Mouse (Mus musculus) kidney, postnatal 0 days (tissue): Measurements from ENCODE around the gene Lipi. TPM values are rescaled to one million over a fixed set of nuclear protein-coding genes. Genes with fewer than 3 reads are reported as not detected.

Source experiments
- ATAC-seq: fragments of 200-750 bp; cut with Nextera tagmentation; replicated peaks from 2 replicates; pipeline ENCODE4 v1.8.0; 2017; ENCODE audit warnings: low read depth, moderate number of reproducible peaks, moderate TSS enrichment, moderate library complexity; ENCODE audit not compliant: low FRiP score
- DNase-seq: peaks from one replicate; pipeline ENCODE4 v3.0.0-alpha.2; 2016; ENCODE audit warnings: low spot score
- H3K27ac ChIP-seq: fragments of 300-500 bp; sonication (generic); 2 replicates; pipeline ENCODE4 v1.5.1; 2014; ENCODE audit warnings: mild to moderate bottlenecking
- H3K27me3 ChIP-seq: fragments of 300-500 bp; sonication (generic); 2 replicates; pipeline ENCODE4 v1.6.1; 2014; ENCODE audit warnings: low read length, mixed read lengths; ENCODE audit not compliant: insufficient read depth
- H3K36me3 ChIP-seq: fragments of 300-500 bp; sonication (generic); 2 replicates; pipeline ENCODE4 v1.6.1; 2014; ENCODE audit warnings: low read length, mixed read lengths; ENCODE audit not compliant: insufficient read depth
- H3K4me1 ChIP-seq: fragments of 300-500 bp; sonication (generic); replicated peaks from 2 replicates; pipeline ENCODE4 v1.6.1; 2014; ENCODE audit warnings: antibody characterized with exemption, low read length, mixed read lengths; ENCODE audit not compliant: insufficient read depth
- H3K4me2 ChIP-seq: fragments of 300-500 bp; sonication (generic); 2 replicates; pipeline ENCODE4 v1.6.1; 2014; ENCODE audit warnings: mild to moderate bottlenecking, low read length, moderate library complexity, mixed read lengths
- H3K4me3 ChIP-seq: fragments of 300-500 bp; sonication (generic); replicated peaks from 2 replicates; pipeline ENCODE4 v1.5.1; 2014; ENCODE audit warnings: low read depth, low read length
- H3K9ac ChIP-seq: fragments of 300-500 bp; sonication (generic); 2 replicates; pipeline ENCODE4 v1.6.1; 2014; ENCODE audit warnings: low read depth, low read length
- H3K9me3 ChIP-seq: fragments of 300-500 bp; sonication (generic); replicated peaks from 2 replicates; pipeline ENCODE4 v1.6.1; 2016; ENCODE audit warnings: low read length, inconsistent platforms, mixed read lengths
- CTCF ChIP-seq: IDR thresholded peaks from 2 replicates; pipeline ENCODE4 v1.5.1; 2016; ENCODE audit warnings: antibody characterized with exemption, low read depth, mild to moderate bottlenecking, moderate library complexity
- WGBS: fragments of 180-500 bp; shearing (Covaris S2); extraction: QIAGEN DNeasy Blood & Tissue Kit; methylation state at CpG from one replicate; pipeline ENCODE4 v1.1.7; 2014; 5-methylcytosine and 5-hydroxymethylcytosine counted together
- polyA plus RNA-seq: library from polyadenylated mRNA; unstranded; fragments of >200 nt; fragmentation: Nextera tagmentation; extraction: Ambion mirVana; gene quantifications from 2 replicates; pipeline ENCODE4 v1.2.1, GENCODE M21; 2015

The Lipi gene
- polyA plus RNA-seq, 1 experiment from 2014 or later: not detected

DNA sequence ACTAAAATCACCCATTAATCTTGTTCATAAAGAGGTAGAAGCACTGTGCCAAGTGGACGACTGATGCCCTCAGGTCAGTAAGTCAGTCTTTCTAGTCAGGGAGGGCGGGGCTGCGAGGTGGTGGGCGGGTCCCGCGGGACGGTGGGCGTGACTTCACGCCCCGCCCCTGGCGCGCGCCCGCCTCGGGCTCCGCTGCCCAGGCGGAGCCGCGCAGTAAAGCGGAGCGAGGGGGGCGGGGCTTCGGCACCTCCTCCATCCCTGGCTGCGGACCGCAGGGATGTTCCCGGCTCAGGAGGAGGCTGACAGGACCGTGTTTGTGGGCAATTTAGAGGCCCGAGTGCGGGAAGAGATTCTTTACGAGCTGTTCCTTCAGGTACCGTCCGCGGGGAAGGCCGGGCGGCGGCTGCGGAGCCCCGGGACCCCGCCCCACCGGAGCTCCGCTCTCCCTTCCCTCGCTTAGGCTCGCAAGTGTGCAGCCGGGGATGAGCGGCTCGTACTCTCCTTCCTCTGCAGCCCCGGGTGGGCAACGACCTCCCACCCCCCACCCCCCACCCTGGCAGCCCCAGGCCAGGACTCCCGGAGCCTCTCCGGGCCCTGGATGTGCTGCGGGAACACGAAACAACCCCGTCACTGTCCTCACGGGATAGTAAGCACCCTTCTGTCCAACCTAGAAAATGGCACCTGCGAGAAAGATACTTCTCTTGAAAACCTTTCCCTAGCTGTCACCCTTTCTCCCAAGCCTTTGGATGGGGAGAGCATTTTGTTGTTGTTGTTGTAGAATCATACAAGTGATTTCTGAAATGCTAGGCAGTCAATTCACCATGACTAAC, 7.0 kb upstream of the Lipi start, which contains the start of gene Rbm11:
TSS of gene Rbm11 (plus strand) at position 174 of the 830 bp plus-strand sequence.
- peak; percentile 98 for ATAC-seq
- no peak for TF ChIP-seq CTCF
- peak within 1 kb of the TSS; percentile 82 for H3K4me2 ChIP-seq
- no peak within 1 kb of the TSS for H3K27ac ChIP-seq
- peak within 1 kb of the TSS; percentile 46; the same call in 1 of the 2 replicates for H3K9ac ChIP-seq
- peak; percentile 86 for DNase-seq
- H3K36me3 ChIP-seq: no peaks in the 10 kb centered on the region
- H3K4me1 ChIP-seq: no peaks in the 10 kb centered on the region
- peak within 1 kb of the TSS; percentile 70 for H3K4me3 ChIP-seq
- H3K27me3 ChIP-seq: peaks cover 3% of the 10 kb centered on the region; the same call in 1 of the 2 replicates
- WGBS: under 1% methylated on average over 45 of the region's 55 CpGs
- H3K9me3 ChIP-seq: no peaks in the 10 kb centered on the region

DNA sequence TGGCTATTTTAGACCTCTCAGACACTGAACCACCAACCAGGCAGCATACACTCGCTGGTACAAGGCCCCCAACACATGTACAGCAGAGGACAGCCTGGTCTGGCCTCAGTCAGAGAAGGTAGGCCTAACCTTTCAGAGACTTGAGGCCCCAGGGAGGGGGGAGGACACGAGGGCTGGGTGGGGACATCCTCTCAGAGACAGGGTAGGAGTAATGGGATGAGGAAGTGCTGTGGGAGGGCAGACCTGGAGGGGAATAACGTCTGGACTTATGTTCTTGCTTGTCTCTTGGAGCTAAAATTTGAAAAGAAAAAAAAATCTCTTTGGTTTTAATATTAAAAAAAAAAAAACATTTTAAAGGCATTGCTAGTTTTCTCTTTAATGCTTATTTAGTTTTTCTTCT, 605 bp upstream of the Lipi start:
- no peak overlapping the region for H3K4me3 ChIP-seq
- WGBS: 26% methylated on average over 3 of the region's 3 CpGs
- H3K36me3 ChIP-seq: no peaks in the 10 kb centered on the region
- H3K9me3 ChIP-seq: no peaks in the 10 kb centered on the region
- H3K4me2 ChIP-seq: no peak overlapping the region
- no peak overlapping the region for H3K9ac ChIP-seq
- ATAC-seq (0 out of 2 replicates have a peak, but pooled peaks have one; percentile 21), DNase-seq (no peak)
- H3K27ac ChIP-seq: no peak overlapping the region
- no peaks in the 10 kb centered on the region for H3K27me3 ChIP-seq
- no peaks in the 10 kb centered on the region for H3K4me1 ChIP-seq
- TF ChIP-seq CTCF: no peak

DNA sequence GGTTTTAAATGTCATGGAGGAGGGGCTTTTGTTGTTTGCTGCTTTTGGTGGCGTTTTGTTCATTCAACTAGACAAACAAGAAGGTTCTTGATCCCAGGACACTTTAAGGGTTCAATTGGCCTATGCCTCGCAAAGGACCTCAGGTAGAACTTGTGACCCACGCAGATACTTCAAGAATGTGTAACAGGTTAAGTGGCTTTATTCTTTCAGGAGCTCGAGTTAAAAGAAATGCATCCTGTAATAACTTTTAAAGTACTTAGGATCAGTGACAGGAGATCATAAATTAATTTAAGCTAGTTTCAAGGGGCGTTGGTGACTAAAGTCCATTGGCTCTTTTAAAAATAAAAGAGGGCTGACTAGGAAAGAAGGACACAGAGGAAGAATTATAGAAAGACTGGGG, 3.6 kb downstream of the Lipi start:
- peak; percentile 53 for DNase-seq
- Histone ChIP-seq H3K9ac (no peak overlapping the region), H3K27ac (no peak overlapping the region), H3K4me2 (no peak overlapping the region), H3K4me1 (no peaks in the 10 kb centered on the region), H3K27me3 (no peaks in the 10 kb centered on the region), H3K4me3 (no peak overlapping the region), H3K36me3 (no peaks in the 10 kb centered on the region), H3K9me3 (no peaks in the 10 kb centered on the region)
- WGBS: 21% methylated on average over 5 of the region's 5 CpGs
- TF ChIP-seq CTCF: no peak
- no peak for ATAC-seq

DNA sequence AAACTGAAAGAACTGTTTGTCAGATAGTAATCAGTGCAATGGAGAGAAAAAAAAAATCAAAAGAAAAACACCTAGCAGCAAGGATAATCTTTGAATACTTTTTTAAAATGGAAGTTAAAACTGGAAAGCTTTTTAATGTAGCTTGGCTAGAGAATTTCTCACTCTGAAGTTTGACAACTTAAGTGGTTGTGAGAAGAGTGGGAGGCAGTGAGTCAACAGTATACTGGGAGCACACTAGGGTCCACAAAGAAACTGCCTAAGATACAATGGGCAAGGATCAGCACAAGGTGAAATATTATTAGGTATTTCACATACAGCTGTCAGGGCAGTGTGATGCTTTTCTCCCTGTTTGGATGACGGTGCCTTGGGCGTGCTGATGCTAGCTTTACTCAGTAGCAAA, 23.0 kb downstream of the Lipi start:
- 92% methylated on average over 2 of the region's 2 CpGs for WGBS
- ATAC-seq (no peak), DNase-seq (no peak)
- Histone ChIP-seq H3K27ac (no peak overlapping the region), H3K4me3 (no peak overlapping the region), H3K9me3 (no peaks in the 10 kb centered on the region), H3K36me3 (no peaks in the 10 kb centered on the region), H3K4me1 (no peaks in the 10 kb centered on the region), H3K4me2 (no peak overlapping the region), H3K27me3 (no peaks in the 10 kb centered on the region), H3K9ac (no peak overlapping the region)
- TF ChIP-seq CTCF: no peak

DNA sequence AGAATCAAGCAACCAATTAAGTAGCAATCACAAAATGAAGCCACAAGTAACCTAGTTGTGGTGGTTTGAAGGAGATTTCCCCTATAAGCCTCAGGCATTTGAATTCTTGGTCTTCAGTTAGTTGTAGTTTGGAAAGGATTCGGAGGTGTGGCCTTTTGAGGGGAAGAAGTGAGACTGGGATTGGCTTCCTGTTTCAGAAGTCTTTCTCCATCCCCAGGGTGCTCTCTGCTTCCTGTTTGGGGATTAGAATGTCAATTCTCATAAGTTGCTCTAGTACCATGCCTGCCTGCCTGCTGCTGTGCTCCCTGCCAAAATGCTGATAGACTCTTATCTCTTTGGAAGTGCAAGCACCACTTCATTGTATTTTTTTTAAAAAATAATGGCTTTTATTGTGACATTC, 40.6 kb downstream of the Lipi start:
- Histone ChIP-seq H3K36me3 (no peaks in the 10 kb centered on the region), H3K9ac (no peak overlapping the region), H3K27ac (no peak overlapping the region), H3K4me2 (no peak overlapping the region), H3K27me3 (no peaks in the 10 kb centered on the region), H3K4me1 (no peaks in the 10 kb centered on the region), H3K9me3 (no peaks in the 10 kb centered on the region), H3K4me3 (no peak overlapping the region)
- no peak for TF ChIP-seq CTCF
- 83% methylated on average over 1 of the region's 1 CpGs for WGBS
- no peak for DNase-seq
- no peak for ATAC-seq

DNA sequence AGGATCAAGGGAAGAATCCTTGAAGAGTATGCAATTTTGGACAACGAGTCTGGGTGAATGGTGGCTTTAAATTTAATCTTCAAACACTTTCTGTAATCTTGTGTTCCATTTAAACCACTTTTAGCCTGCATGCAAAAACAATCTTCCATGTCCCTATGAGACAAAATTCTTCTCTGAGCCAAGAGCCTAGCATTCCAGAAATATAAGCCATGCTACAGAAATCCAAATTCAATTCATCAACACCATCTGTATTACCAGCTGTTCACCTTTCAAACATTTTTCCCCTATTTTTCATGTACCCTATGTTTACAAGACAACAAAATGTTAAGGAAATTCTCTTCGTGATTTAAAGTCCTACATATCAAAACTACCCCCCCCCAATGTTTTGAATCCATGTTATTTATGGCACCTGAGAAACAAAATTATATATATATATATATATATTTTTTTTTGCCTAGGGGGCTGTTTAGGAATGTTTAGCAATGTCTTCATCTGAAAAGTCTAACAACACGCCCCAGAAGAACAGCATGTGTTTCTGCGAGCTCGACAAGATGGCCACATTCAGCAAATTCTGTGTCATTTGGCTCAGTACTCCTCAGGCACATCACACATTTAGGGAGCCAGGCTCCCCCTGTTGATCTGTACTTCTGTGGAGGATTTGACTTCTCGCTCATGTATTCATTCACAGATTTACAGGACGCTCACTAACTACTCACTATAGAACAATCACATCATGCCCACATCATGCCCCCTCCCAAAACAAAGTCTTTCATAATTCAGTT, 47.9 kb downstream of the Lipi start:
- no peak overlapping the region for H3K4me3 ChIP-seq
- no peak overlapping the region for H3K4me2 ChIP-seq
- ATAC-seq: no peak
- no peaks in the 10 kb centered on the region for H3K4me1 ChIP-seq
- no peaks in the 10 kb centered on the region for H3K27me3 ChIP-seq
- H3K27ac ChIP-seq: no peak overlapping the region
- no peaks in the 10 kb centered on the region for H3K36me3 ChIP-seq
- 81% methylated on average over 7 of the region's 7 CpGs for WGBS
- no peak for DNase-seq
- H3K9ac ChIP-seq: no peak overlapping the region
- TF ChIP-seq CTCF: no peak
- H3K9me3 ChIP-seq: no peaks in the 10 kb centered on the region
